Mouse (Mus musculus): Measurements from ENCODE around the gene Mgat3. TPM values are rescaled to one million over a fixed set of nuclear protein-coding genes. Genes with fewer than 3 reads are reported as not detected.

Gene Mgat3
- 36.9 TPM for polyA plus RNA-seq (2014; fragmentation: Illumina TruSeq; extraction: RNeasy Lipid Tissue Mini Kit (QIAGEN cat#74804); ENCODE audit: low read depth, low replicate concordance)

DNA sequence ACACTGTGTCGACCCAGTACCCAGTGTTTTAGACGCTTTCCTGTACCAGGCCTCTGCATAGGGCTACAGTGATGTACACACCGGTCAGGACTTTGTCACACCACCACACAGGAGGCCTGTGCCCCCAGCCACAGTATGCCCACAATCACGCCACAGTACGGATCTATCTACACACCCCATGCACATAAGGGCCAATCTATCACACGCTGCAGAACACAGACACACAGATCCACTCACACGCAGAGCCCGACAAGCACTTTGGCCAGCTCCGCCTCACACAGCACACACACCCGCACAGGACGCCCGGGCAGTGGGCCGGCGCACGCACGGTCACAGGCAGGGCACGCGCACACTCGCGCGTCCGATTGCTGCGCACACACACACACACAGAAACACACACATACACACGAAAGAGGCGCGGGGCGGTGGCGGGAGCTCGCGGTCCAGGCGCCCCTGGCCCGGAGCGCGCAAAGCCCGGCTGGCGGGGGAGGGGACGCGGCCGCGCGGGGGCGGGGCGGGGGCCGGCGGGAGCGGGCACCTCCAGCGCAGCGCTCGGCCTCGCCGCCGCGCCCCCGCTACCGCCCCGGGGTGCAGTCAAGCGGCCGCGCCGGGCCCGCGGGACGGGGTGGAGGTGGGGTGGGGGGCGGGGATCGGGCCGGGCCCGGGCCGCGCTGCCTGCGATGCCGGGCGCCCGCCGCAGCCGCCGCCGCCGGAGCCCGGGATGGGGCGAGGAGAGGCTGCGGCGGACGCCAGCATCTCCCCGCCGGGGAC is at the start of gene Mgat3:
Gene Mgat3, plus strand, starts transcription at position 721 of the 771 bp plus-strand sequence.

GRCm38 (mm10) chr15:80132993-80133586 is 40.4 kb upstream of the Mgat3 start, which contains the start of gene Tab1:
Gene Tab1 (plus strand): TSS chr15:80133127.

GRCm38 (mm10) chr15:80233733-80234509 is 60.4 kb downstream of the Mgat3 start, which contains the start of gene Mief1:
Gene Mief1 (plus strand): TSS chr15:80234018.

DNA sequence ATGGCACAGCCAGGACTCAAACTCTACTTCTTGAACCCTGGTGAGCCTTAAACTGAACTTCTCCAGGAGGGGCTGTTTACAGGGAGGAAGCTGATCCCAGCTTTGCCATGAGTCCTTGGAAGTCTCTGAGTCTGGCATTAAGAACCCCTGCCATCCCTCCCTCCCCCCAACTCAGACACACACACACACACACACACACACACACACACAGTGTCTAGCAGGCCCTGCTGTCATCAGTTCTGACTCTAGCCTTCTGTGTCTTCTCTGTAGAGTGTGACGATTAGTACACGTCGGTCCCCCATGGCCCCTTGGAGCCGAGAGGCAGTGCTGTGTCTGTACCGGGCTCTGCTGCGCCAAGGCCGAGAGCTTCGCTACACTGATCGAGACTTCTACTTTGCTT is 62.0 kb downstream of the Mgat3 start, which contains the start of gene AC140267.1:
Gene AC140267.1, plus strand, starts transcription at position 301 of the 400 bp plus-strand sequence.

DNA sequence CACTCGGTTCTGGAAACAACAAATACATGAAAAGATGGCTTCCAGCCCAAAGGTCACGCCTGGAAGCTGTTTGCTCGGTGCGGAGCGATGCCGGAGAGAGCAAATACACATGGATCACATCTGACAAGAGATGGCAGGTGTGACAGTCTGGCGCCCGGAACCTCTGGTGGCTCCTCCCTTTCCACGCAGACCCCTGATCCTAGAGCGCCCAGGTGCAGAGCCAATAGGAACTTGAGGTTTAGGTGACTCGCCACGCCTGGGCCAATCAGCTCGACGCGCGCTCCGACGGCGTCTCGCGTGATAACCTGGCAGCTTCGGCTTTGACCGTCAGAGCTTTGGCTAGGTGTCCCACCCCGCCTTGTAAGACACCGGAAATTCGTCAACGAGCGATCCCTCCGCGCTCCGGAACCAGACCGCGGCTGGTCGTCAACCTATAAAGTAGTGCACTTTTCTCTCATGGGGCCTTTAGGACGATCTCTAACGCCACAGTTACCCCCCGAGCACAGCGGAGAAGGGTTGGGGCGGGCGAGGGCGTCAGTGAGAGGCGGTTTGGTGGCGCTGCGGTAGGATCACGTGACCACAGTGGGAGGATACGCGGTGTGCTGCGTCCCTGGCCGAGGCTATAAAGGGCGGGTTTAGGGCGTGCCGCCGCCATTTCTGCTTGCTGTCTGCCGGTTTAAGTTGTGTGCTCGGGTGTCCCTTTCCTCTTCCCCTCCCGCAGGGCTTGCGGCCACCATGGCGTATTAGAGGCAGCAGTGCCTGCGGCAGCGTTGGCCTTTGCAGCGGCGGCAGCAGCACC is 81.5 kb downstream of the Mgat3 start, which contains the start of gene Atf4:
Gene Atf4, plus strand, starts transcription at position 338 of the 799 bp plus-strand sequence.

DNA sequence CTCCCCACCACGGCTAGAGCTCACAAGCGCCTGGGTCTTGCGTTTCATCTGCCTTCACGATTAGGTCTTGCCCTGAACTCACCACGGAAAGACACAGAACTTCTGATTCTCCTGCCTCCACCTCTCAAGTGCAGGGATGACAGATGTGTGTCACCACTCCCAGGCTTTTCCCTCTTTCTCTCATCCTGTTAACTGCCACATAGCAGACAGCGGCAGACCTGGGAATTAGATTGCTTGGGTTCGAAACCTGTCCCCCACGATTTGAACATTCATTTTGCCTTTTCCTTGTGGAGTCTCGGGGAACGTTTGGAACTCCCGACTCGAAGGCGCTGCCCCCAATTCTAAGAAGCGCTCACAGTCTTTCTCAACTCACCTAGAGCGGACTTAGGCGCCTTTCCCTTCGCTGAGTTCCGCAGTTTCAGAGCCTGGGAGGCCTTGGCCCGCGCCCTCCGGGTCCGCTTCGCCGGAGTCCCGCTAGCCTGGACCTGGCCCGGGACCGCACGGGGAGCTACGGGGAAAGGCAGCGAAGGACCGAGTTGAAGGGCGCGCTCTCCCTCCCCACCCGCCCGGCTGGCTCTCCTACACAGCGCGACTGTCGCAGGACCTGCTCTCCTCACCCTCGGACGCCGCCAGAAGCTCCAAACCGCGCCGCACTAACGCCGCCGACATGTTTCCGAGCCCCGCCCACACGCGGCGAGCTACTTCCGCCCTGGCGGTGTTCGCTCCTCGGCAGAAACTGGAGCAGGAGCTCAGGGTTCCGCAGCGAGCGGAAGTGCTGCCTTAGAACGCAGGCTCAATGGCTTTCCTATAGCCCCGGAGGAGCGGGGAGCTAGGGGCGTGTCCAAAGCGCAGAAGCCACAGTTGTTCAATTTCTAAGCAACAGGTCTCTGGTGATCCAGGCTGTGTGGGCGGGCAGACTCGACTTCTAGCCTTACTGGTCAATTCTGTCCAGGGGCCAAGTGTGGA is 90.4 kb downstream of the Mgat3 start, which contains the start of gene Rps19bp1:
Gene Rps19bp1, minus strand, starts transcription at position 706 of the 966 bp plus-strand sequence.

Other genes starting within 250 kb of the Mgat3 start
- gene Cbx7, start 202.6 kb upstream of the Mgat3 start, polyA plus RNA-seq (2014; fragmentation: Illumina TruSeq; extraction: RNeasy Lipid Tissue Mini Kit (QIAGEN cat#74804); ENCODE audit: low read depth, low replicate concordance) = 1.6 TPM
- gene Pdgfb, start 158.7 kb upstream of the Mgat3 start, polyA plus RNA-seq (2014; fragmentation: Illumina TruSeq; extraction: RNeasy Lipid Tissue Mini Kit (QIAGEN cat#74804); ENCODE audit: low read depth, low replicate concordance) = 0.13 TPM
- gene Syngr1, start 82.4 kb upstream of the Mgat3 start, polyA plus RNA-seq (2014; fragmentation: Illumina TruSeq; extraction: RNeasy Lipid Tissue Mini Kit (QIAGEN cat#74804); ENCODE audit: low read depth, low replicate concordance) = 0.25 TPM
- gene Rpl3, start 81.9 kb upstream of the Mgat3 start, polyA plus RNA-seq (2014; fragmentation: Illumina TruSeq; extraction: RNeasy Lipid Tissue Mini Kit (QIAGEN cat#74804); ENCODE audit: low read depth, low replicate concordance) = 215 TPM
- 0.41 TPM for gene Tab1, start 40.6 kb upstream of the Mgat3 start, polyA plus RNA-seq (2014; fragmentation: Illumina TruSeq; extraction: RNeasy Lipid Tissue Mini Kit (QIAGEN cat#74804); ENCODE audit: low read depth, low replicate concordance)
- gene Mief1, start 60.3 kb downstream of the Mgat3 start, polyA plus RNA-seq (2014; fragmentation: Illumina TruSeq; extraction: RNeasy Lipid Tissue Mini Kit (QIAGEN cat#74804); ENCODE audit: low read depth, low replicate concordance) = 21.5 TPM
- not detected for gene AC140267.1, start 62.1 kb downstream of the Mgat3 start, polyA plus RNA-seq (2014; fragmentation: Illumina TruSeq; extraction: RNeasy Lipid Tissue Mini Kit (QIAGEN cat#74804); ENCODE audit: low read depth, low replicate concordance)
- gene Atf4, start 81.5 kb downstream of the Mgat3 start, polyA plus RNA-seq (2014; fragmentation: Illumina TruSeq; extraction: RNeasy Lipid Tissue Mini Kit (QIAGEN cat#74804); ENCODE audit: low read depth, low replicate concordance) = 74.1 TPM
- gene Rps19bp1, start 90.6 kb downstream of the Mgat3 start, polyA plus RNA-seq (2014; fragmentation: Illumina TruSeq; extraction: RNeasy Lipid Tissue Mini Kit (QIAGEN cat#74804); ENCODE audit: low read depth, low replicate concordance) = 3.3 TPM
- 0.09 TPM for gene Cacna1i, start 113.5 kb downstream of the Mgat3 start, polyA plus RNA-seq (2014; fragmentation: Illumina TruSeq; extraction: RNeasy Lipid Tissue Mini Kit (QIAGEN cat#74804); ENCODE audit: low read depth, low replicate concordance)